Mouse (Mus musculus) C2C12 (cell line): ENCODE results near the gene Ppp2r1b.

Source experiments
- CTCF ChIP-seq: IDR thresholded peaks from one replicate; pipeline ENCODE4 v1.5.1; 2011; ENCODE audit not compliant: control insufficient read depth, insufficient read depth, insufficient read length
- MAX ChIP-seq: IDR thresholded peaks from one replicate; pipeline ENCODE4 v1.6.1; 2011; ENCODE audit warnings: mild to moderate bottlenecking, control low read depth

DNA sequence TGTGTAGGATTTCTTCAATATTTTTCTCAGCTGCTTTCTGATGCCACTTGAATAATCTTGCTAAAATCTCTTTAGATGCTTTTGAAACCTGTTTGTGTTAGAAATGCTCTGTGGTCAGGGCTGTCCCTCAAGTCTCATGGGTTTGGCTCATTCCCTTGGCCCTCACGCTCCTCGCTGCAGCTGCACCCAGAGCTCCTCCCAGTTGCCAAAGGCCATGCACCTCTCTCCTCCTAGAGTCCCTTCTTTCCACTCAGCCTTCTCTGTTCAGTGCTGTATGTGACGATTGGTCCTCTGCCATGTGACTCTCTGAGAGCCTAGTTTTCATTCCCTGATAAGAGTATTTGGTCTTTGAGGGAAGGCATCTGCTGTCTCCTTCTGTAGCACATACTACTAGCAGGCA, 32.3 kb downstream of the Ppp2r1b start:
- TF ChIP-seq CTCF (no peak), MAX (no peak)
